Mouse (Mus musculus) neural tube, embryonic 14.5 days (tissue): ENCODE measurements around the gene Psmb8. TPM values are rescaled to one million over a fixed set of nuclear protein-coding genes. Genes with fewer than 3 reads are reported as not detected.

Experiments used
- ATAC-seq: fragments of 200-750 bp; cut with Nextera tagmentation; 2 replicates; pipeline ENCODE4 v1.8.0; 2017; ENCODE audit warnings: low read depth, mild to moderate bottlenecking, moderate TSS enrichment, moderate library complexity
- H3K27ac ChIP-seq: fragments of 300-500 bp; sonication (generic); 2 replicates; pipeline ENCODE4 v1.5.1; 2014; ENCODE audit warnings: low read depth, mild to moderate bottlenecking, control low read depth, low read length, moderate library complexity, mixed read lengths
- H3K27me3 ChIP-seq: fragments of 300-500 bp; sonication (generic); 2 replicates; pipeline ENCODE4 v1.6.1; 2014; ENCODE audit warnings: low read length; ENCODE audit not compliant: control insufficient read depth, insufficient read depth
- H3K36me3 ChIP-seq: fragments of 300-500 bp; sonication (generic); 2 replicates; pipeline ENCODE4 v1.6.1; 2014; ENCODE audit warnings: low read length, mixed read lengths; ENCODE audit not compliant: control insufficient read depth, insufficient read depth
- H3K4me1 ChIP-seq: fragments of 300-500 bp; sonication (generic); 2 replicates; pipeline ENCODE4 v1.6.1; 2014; ENCODE audit warnings: low read length; ENCODE audit not compliant: control insufficient read depth, insufficient read depth
- H3K4me2 ChIP-seq: fragments of 300-500 bp; sonication (generic); 2 replicates; pipeline ENCODE4 v1.6.1; 2014; ENCODE audit warnings: mild to moderate bottlenecking, low read depth, low read length, control low read depth
- H3K4me3 ChIP-seq: fragments of 300-500 bp; sonication (generic); 2 replicates; pipeline ENCODE4 v1.5.1; 2014; ENCODE audit warnings: low read depth, low read length, control low read depth, mixed read lengths
- H3K9ac ChIP-seq: fragments of 300-500 bp; sonication (generic); replicated peaks from 2 replicates; pipeline ENCODE4 v1.6.1; 2014; ENCODE audit warnings: low read depth, mild to moderate bottlenecking, control low read depth, low read length, mixed read lengths
- H3K9me3 ChIP-seq: fragments of 300-500 bp; sonication (generic); 2 replicates; pipeline ENCODE4 v1.6.1; 2016; ENCODE audit warnings: low read length; ENCODE audit not compliant: control insufficient read depth
- WGBS: fragments of 180-500 bp; shearing (Covaris S2); extraction: QIAGEN DNeasy Blood & Tissue Kit; methylation state at CpG from one replicate; pipeline ENCODE4 v1.1.7; 2014; 5-methylcytosine and 5-hydroxymethylcytosine counted together
- polyA plus RNA-seq: library from polyadenylated mRNA; unstranded; fragments of >200 nt; fragmentation: Nextera tagmentation; extraction: Ambion mirVana; gene quantifications from 2 replicates; pipeline ENCODE4 v1.2.1, GENCODE M21; 2014

Gene Psmb8
- 0.76 and 3.5 TPM in 2 replicates for polyA plus RNA-seq

- Histone ChIP-seq H3K4me2 (peak within 1 kb of the TSS; percentile 76), H3K4me1 (0 out of 2 replicates have a peak, but pooled peaks cover 4% of the 10 kb centered on the region), H3K27ac (no peak within 1 kb of the TSS), H3K9me3 (no peaks in the 10 kb centered on the region), H3K27me3 (peaks cover 39% of the 10 kb centered on the region), H3K4me3 (peak within 1 kb of the TSS; percentile 36), H3K36me3 (no peaks in the 10 kb centered on the region), H3K9ac (0 out of 2 replicates have a peak within 1 kb of the TSS, but pooled peaks have one; percentile 21)
- WGBS = 4% methylated on average over 41 of the region's 41 CpGs
- ATAC-seq = peak; percentile 91
Measured at GRCm38 (mm10) chr17:34196941-34197894, at the start of gene Psmb8. Gene Psmb8 (plus strand): TSS chr17:34197721.

- WGBS = 67% methylated on average over 4 of the region's 4 CpGs
Measured at GRCm38 (mm10) chr17:34152923-34153322, 44.6 kb upstream of the Psmb8 start, which contains the start of gene H2-DMb1. Gene H2-DMb1 (plus strand): TSS chr17:34153072.

GRCm38 (mm10) chr17:34155534-34155933 lies 42.0 kb upstream of the Psmb8 start:
- Histone ChIP-seq H3K9ac (no peak overlapping the region), H3K9me3 (no peaks in the 10 kb centered on the region), H3K36me3 (no peaks in the 10 kb centered on the region), H3K4me2 (no peak overlapping the region), H3K4me3 (no peak overlapping the region), H3K27ac (no peak overlapping the region), H3K4me1 (no peaks in the 10 kb centered on the region), H3K27me3 (no peaks in the 10 kb centered on the region)
- 58% methylated on average over 5 of the region's 5 CpGs for WGBS
- ATAC-seq = no peak

More at GRCm38 (mm10) chr17:34152923-34153322, 44.6 kb upstream of the Psmb8 start, which contains the start of gene H2-DMb1:
- H3K4me2 ChIP-seq = no peak within 1 kb of the TSS
- no peak within 1 kb of the TSS for H3K27ac ChIP-seq
- no peaks in the 10 kb centered on the region for H3K4me1 ChIP-seq
- H3K27me3 ChIP-seq = no peaks in the 10 kb centered on the region
- H3K9me3 ChIP-seq = no peaks in the 10 kb centered on the region
- H3K4me3 ChIP-seq = no peak within 1 kb of the TSS
- H3K9ac ChIP-seq = no peak within 1 kb of the TSS
- no peaks in the 10 kb centered on the region for H3K36me3 ChIP-seq
- ATAC-seq = no peak

- no peak overlapping the region for H3K9ac ChIP-seq
- 45% methylated on average over 9 of the region's 9 CpGs for WGBS
- H3K4me3 ChIP-seq = no peak overlapping the region
- H3K36me3 ChIP-seq = no peaks in the 10 kb centered on the region
- H3K4me2 ChIP-seq = no peak overlapping the region
- H3K27ac ChIP-seq = no peak overlapping the region
- ATAC-seq = no peak
- no peaks in the 10 kb centered on the region for H3K4me1 ChIP-seq
- H3K27me3 ChIP-seq = no peaks in the 10 kb centered on the region
- no peaks in the 10 kb centered on the region for H3K9me3 ChIP-seq
Measured at GRCm38 (mm10) chr17:34164202-34164895, 33.2 kb upstream of the Psmb8 start.

GRCm38 (mm10) chr17:34165033-34165730 lies 32.3 kb upstream of the Psmb8 start:
- H3K4me2 ChIP-seq = no peak overlapping the region
- no peaks in the 10 kb centered on the region for H3K9me3 ChIP-seq
- no peaks in the 10 kb centered on the region for H3K36me3 ChIP-seq
- H3K4me1 ChIP-seq = no peaks in the 10 kb centered on the region
- 85% methylated on average over 6 of the region's 6 CpGs for WGBS
- H3K27ac ChIP-seq = no peak overlapping the region
- ATAC-seq = no peak
- H3K4me3 ChIP-seq = no peak overlapping the region
- no peaks in the 10 kb centered on the region for H3K27me3 ChIP-seq
- no peak overlapping the region for H3K9ac ChIP-seq

- H3K9ac ChIP-seq = no peak overlapping the region
- no peaks in the 10 kb centered on the region for H3K36me3 ChIP-seq
- no peaks in the 10 kb centered on the region for H3K27me3 ChIP-seq
- WGBS = 3% methylated on average over 2 of the region's 2 CpGs
- no peak overlapping the region for H3K27ac ChIP-seq
- no peaks in the 10 kb centered on the region for H3K4me1 ChIP-seq
- ATAC-seq = no peak
- H3K4me3 ChIP-seq = no peak overlapping the region
- no peaks in the 10 kb centered on the region for H3K9me3 ChIP-seq
- H3K4me2 ChIP-seq = no peak overlapping the region
Measured at GRCm38 (mm10) chr17:34169279-34169678, 28.2 kb upstream of the Psmb8 start.

- ATAC-seq = no peak
- no peak overlapping the region for H3K27ac ChIP-seq
- H3K36me3 ChIP-seq = no peaks in the 10 kb centered on the region
- 35% methylated on average over 4 of the region's 4 CpGs for WGBS
- no peak overlapping the region for H3K9ac ChIP-seq
- H3K4me3 ChIP-seq = no peak overlapping the region
- H3K27me3 ChIP-seq = no peaks in the 10 kb centered on the region
- no peaks in the 10 kb centered on the region for H3K9me3 ChIP-seq
- H3K4me2 ChIP-seq = no peak overlapping the region
- H3K4me1 ChIP-seq = no peaks in the 10 kb centered on the region
Measured at GRCm38 (mm10) chr17:34170487-34170876, 27.0 kb upstream of the Psmb8 start.

GRCm38 (mm10) chr17:34170877-34171498 lies 26.5 kb upstream of the Psmb8 start:
- no peaks in the 10 kb centered on the region for H3K4me1 ChIP-seq
- H3K27ac ChIP-seq = no peak overlapping the region
- no peak for ATAC-seq
- WGBS = 43% methylated on average over 13 of the region's 13 CpGs
- H3K4me3 ChIP-seq = no peak overlapping the region
- no peak overlapping the region for H3K4me2 ChIP-seq
- H3K27me3 ChIP-seq = no peaks in the 10 kb centered on the region
- H3K9ac ChIP-seq = no peak overlapping the region
- no peaks in the 10 kb centered on the region for H3K36me3 ChIP-seq
- no peaks in the 10 kb centered on the region for H3K9me3 ChIP-seq
